Comparison of ENCODE assay signal across 16 mouse cellular contexts in genomic region chr3:28228930-28229329, GRCm38 (mm10).
"Had no signal": no experiment of that assay in that cellular context is flagged by ENCODE, and none has a peak within 500 bp of the region (broad histone marks: within the 10 kb centered on the region; RNA-seq: fewer than 3 reads in every experiment).

No protein-coding gene starts in this region.

- H3K27me3 ChIP-seq: liver, embryonic 13.5 days; lung, embryonic 15.5 days; stomach, embryonic 15.5 days had no signal

- H3K36me3 ChIP-seq: liver, embryonic 13.5 days; lung, embryonic 15.5 days; stomach, embryonic 15.5 days had no signal

- H3K27ac ChIP-seq: liver, embryonic 13.5 days; lung, embryonic 15.5 days had no signal

- H3K4me2 ChIP-seq: liver, embryonic 13.5 days; lung, embryonic 15.5 days; midbrain, embryonic 11.5 days; stomach, embryonic 15.5 days had no signal

- DNase-seq: kidney, adult 18-20 months; kidney, adult 9 months; kidney, postnatal 14 days; kidney, postnatal 4 days; liver, embryonic 13.5 days; lung, postnatal 10 days; lung, postnatal 4 days; midbrain, embryonic 14.5 days; right cerebral cortex, adult 18-20 months; right cerebral cortex, postnatal 14 days; right cerebral cortex, postnatal 4 days; spleen, adult 18-20 months; thymus, postnatal 25 days had no signal

- H3K4me1 ChIP-seq: lung, embryonic 15.5 days; stomach, embryonic 15.5 days had no signal

- H3K9ac ChIP-seq: liver, embryonic 13.5 days; lung, embryonic 15.5 days; stomach, embryonic 15.5 days had no signal

- H3K4me3 ChIP-seq: liver, embryonic 13.5 days; lung, embryonic 15.5 days; stomach, embryonic 15.5 days had no signal

- H3K9me3 ChIP-seq: liver, embryonic 13.5 days; lung, embryonic 15.5 days; stomach, embryonic 15.5 days had no signal
